Mouse (Mus musculus): Measurements from ENCODE around the gene Muc3a.

The Muc3a gene

GRCm38 (mm10) chr5:137212289-137212688 lies at the start of gene Muc3a:
Muc3a (minus strand) TSS chr5:137212389.
- DNase-seq = no peak

- DNase-seq = no peak
Observed at GRCm38 (mm10) chr5:137211114-137211829, 917 bp downstream of the Muc3a start.

GRCm38 (mm10) chr5:137210689-137211088 lies 1.5 kb downstream of the Muc3a start:
- DNase-seq = no peak

- no peak for DNase-seq
Observed at GRCm38 (mm10) chr5:137205301-137205700, 6.9 kb downstream of the Muc3a start.

GRCm38 (mm10) chr5:137194488-137195120 lies 17.6 kb downstream of the Muc3a start:
- DNase-seq = no peak

- no peak for DNase-seq
Observed at GRCm38 (mm10) chr5:137193279-137193952, 18.8 kb downstream of the Muc3a start.

GRCm38 (mm10) chr5:137189326-137189725 lies 22.9 kb downstream of the Muc3a start:
- DNase-seq = no peak

- DNase-seq = no peak
Observed at GRCm38 (mm10) chr5:137185362-137185761, 26.8 kb downstream of the Muc3a start.

- no peak for DNase-seq
Observed at GRCm38 (mm10) chr5:137179646-137180374, 32.4 kb downstream of the Muc3a start.

- no peak for DNase-seq
Observed at GRCm38 (mm10) chr5:137173967-137174366, 38.2 kb downstream of the Muc3a start.

GRCm38 (mm10) chr5:137172591-137172990 lies 39.6 kb downstream of the Muc3a start:
- no peak for DNase-seq

- DNase-seq = peak; percentile 24 to 52
Observed at GRCm38 (mm10) chr5:137171478-137171877, 40.7 kb downstream of the Muc3a start.

GRCm38 (mm10) chr5:137170836-137171380 lies 41.3 kb downstream of the Muc3a start:
- peak; percentile 35 to 63 for DNase-seq

- DNase-seq = no peak
Observed at GRCm38 (mm10) chr5:137167539-137167938, 44.6 kb downstream of the Muc3a start.

- no peak for DNase-seq
Observed at GRCm38 (mm10) chr5:137166012-137166411, 46.2 kb downstream of the Muc3a start.

- DNase-seq = no peak
Observed at GRCm38 (mm10) chr5:137161853-137162252, 50.3 kb downstream of the Muc3a start.

GRCm38 (mm10) chr5:137159461-137159860 lies 52.7 kb downstream of the Muc3a start:
- peak; percentile 24 to 58 for DNase-seq
